Mouse (Mus musculus) embryonic fibroblast, embryonic 13.5 days (primary cell): ENCODE measurements around the gene Cenpa.

Experiments used
- CTCF ChIP-seq: IDR thresholded peaks from 2 replicates; pipeline ENCODE4 v1.5.1; 2011; ENCODE audit warnings: mild to moderate bottlenecking, control low read depth, low read length, moderate library complexity, borderline replicate concordance; ENCODE audit not compliant: insufficient read depth
- POLR2A ChIP-seq: IDR thresholded peaks from 2 replicates; pipeline ENCODE4 v1.6.1; 2011; ENCODE audit warnings: low read depth, mild to moderate bottlenecking, control low read depth, low read length, moderate library complexity

- TF ChIP-seq POLR2A (no peak), CTCF (no peak)
Measured at GRCm38 (mm10) chr5:30643477-30644179, 22.9 kb upstream of the Cenpa start.
